Mouse (Mus musculus): ENCODE measurements around the gene Aebp2. TPM values are rescaled to one million over a fixed set of nuclear protein-coding genes. Genes with fewer than 3 reads are reported as not detected.
A peak's percentile ranks its signal among the peaks of the same experiment; 100 is the strongest.

The Aebp2 gene
- polyA plus RNA-seq, 1 experiment from 2014 or later = 15.6 TPM

DNA sequence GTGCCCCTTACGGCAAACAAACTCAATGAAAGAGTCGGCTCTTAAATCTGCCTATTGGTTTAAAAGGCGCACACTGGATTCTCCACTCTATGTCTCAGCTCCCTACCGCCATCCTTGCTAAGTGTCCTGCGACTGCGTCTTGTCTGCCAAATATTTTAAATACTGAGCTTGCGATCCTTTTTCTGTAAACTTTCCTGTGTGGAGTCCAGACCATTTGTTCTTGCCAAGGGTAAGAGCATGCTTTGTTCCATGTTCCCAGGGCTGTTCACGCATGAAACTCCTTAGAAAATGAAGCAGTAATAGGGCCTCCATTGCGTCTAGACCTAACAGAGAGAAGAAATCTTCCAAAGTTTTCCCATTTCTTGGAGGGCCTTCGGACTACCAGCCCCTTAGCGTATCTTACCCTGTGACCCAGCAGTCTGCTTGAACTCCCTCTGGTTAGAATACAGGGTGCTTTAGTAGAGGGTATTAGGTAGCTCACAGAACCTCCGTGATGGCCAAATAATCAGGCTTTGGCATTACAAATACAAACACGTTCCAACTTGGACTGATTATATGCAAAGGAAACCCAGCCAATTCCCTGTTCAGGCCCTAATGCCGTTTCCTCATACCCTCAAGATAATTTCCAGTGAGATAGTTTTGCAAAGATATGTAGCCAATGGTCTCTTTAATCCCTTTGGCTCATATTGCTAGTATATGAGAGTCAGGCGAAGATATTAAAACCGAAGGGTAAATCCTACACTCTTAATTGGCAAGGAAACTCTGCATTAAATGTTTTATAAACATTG lies 67.3 kb downstream of the Aebp2 start:
- no peak overlapping the region for H3K4me3 ChIP-seq (replicated peaks)
- WGBS = 88% methylated on average over 16 of the region's 16 CpGs
- no peaks in the 10 kb centered on the region for H3K27me3 ChIP-seq
- H3K4me1 ChIP-seq = no peaks in the 10 kb centered on the region; the same call in 1 of the 2 replicates
- H3K9ac ChIP-seq = no peak overlapping the region
- no peaks in the 10 kb centered on the region for H3K9me3 ChIP-seq
- H3K36me3 ChIP-seq (replicated peaks) = no peaks in the 10 kb centered on the region
- no peak overlapping the region for H3K4me2 ChIP-seq
- H3K27ac ChIP-seq = no peak overlapping the region
- no peak for ATAC-seq (ENCODE audit: low FRiP score)

DNA sequence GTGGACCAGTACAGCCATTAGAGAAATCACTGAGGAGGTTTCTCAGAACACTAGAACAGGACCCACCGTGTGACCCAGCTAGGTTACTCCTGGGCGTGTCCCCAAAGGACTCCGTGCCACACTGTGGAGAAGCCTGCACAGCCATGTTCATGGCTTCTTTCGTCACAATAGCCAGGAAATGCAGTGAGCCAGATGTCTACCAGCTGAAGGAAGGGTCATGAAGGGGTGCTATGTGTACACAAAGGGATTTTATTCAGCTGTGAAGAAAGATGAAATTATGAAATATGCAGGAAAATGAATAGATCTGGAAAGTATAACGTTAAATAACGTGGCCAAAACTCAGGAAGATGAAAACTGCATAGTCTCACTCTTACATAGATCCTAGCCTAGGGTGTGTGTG lies 69.7 kb downstream of the Aebp2 start:
- Histone ChIP-seq H3K4me1 (no peaks in the 10 kb centered on the region; the same call in 1 of the 2 replicates), H3K4me2 (no peak overlapping the region), H3K27ac (no peak overlapping the region), H3K9ac (no peak overlapping the region), H3K36me3 (replicated peaks) (no peaks in the 10 kb centered on the region), H3K9me3 (no peaks in the 10 kb centered on the region), H3K4me3 (replicated peaks) (no peak overlapping the region), H3K27me3 (no peaks in the 10 kb centered on the region)
- ATAC-seq (ENCODE audit: low FRiP score) = no peak
- WGBS = 89% methylated on average over 6 of the region's 6 CpGs

DNA sequence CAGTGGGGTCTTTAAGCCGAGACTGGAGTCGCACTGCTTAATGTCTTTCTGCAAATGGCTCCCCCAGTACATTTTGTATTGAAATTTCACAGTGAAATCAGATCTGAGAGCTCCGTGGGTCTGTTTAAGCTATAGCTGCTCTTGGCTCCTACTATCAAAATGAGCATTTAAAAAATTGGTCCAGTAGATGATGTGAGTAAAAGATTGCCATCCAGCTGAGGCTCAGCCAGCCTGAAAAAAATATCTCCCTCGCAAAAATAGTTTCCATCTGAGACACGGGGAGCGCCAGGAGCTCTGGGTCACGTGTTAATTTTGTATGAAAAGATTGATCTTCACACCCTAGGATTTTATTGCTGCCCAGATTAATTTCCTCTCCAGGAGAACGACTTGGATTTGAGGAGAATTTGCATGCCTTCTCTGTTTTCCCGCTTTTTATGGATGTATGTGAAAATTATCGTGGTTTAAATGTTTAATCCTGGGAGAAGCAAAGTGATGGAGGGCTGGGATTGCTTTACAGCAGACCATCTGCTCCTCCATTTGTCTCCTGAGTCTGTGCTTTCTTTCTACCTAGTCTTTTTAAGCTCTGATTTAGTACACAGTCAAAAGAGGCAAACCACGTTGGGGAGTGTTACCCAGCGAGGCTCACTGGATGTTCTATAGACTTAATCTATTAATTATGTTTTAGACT lies 73.9 kb downstream of the Aebp2 start:
- no peak overlapping the region for H3K9ac ChIP-seq
- H3K4me3 ChIP-seq (replicated peaks) = no peak overlapping the region
- no peak overlapping the region for H3K4me2 ChIP-seq
- H3K9me3 ChIP-seq = no peaks in the 10 kb centered on the region
- no peak overlapping the region for H3K27ac ChIP-seq
- H3K36me3 ChIP-seq (replicated peaks) = no peaks in the 10 kb centered on the region
- no peak for ATAC-seq (ENCODE audit: low FRiP score)
- H3K4me1 ChIP-seq = no peaks in the 10 kb centered on the region; the same call in 1 of the 2 replicates
- 71% methylated on average over 12 of the region's 12 CpGs for WGBS
- no peaks in the 10 kb centered on the region for H3K27me3 ChIP-seq

DNA sequence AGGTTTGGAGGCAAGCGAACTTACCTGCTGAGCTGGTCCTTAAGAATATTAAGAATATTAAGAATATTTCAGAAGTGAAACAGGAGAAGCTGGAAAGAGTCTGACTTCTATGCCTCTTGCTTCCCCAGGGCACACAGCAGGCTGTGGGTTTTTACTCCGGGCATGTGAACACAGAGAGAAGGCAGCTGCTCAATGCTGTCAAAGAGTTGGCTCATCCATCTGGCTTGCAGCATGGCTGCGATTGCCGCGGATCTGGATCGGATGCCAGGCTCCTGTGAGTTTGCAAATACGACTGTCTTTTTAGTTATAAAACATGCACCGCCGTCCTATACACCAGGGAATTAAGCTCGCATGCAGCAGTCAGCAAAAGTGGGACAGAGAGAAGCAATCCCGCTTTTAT lies 75.5 kb downstream of the Aebp2 start:
- Histone ChIP-seq H3K4me1 (no peaks in the 10 kb centered on the region), H3K27ac (no peak overlapping the region), H3K27me3 (no peaks in the 10 kb centered on the region), H3K4me3 (replicated peaks) (no peak overlapping the region), H3K36me3 (replicated peaks) (no peaks in the 10 kb centered on the region), H3K9ac (no peak overlapping the region), H3K9me3 (no peaks in the 10 kb centered on the region), H3K4me2 (no peak overlapping the region)
- no peak for ATAC-seq (ENCODE audit: low FRiP score)
- 90% methylated on average over 11 of the region's 11 CpGs for WGBS

DNA sequence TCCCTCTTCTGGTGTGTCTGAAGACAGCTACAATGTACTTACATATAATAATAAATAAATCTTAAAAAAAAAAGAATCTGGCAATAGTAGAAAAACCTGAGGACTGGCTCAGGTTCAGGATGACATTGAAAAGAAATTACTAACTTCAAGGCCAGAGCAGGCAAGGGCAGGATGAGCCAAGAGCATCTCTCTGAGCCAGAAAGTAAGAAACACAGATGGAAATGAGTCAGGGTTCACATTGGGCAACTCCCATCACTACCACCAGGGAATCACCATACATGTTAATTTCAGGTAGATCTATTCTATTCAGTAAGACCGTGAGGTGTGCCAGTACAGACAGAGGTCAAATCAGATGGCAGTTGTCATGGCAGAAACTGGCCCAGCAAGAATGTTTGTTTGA lies 76.1 kb downstream of the Aebp2 start:
- no peak overlapping the region for H3K4me2 ChIP-seq
- no peaks in the 10 kb centered on the region for H3K4me1 ChIP-seq
- H3K9me3 ChIP-seq = no peaks in the 10 kb centered on the region
- WGBS = 100% methylated on average over 1 of the region's 1 CpGs
- H3K27me3 ChIP-seq = no peaks in the 10 kb centered on the region
- no peak for ATAC-seq (ENCODE audit: low FRiP score)
- H3K9ac ChIP-seq = no peak overlapping the region
- no peaks in the 10 kb centered on the region for H3K36me3 ChIP-seq (replicated peaks)
- no peak overlapping the region for H3K27ac ChIP-seq
- no peak overlapping the region for H3K4me3 ChIP-seq (replicated peaks)

DNA sequence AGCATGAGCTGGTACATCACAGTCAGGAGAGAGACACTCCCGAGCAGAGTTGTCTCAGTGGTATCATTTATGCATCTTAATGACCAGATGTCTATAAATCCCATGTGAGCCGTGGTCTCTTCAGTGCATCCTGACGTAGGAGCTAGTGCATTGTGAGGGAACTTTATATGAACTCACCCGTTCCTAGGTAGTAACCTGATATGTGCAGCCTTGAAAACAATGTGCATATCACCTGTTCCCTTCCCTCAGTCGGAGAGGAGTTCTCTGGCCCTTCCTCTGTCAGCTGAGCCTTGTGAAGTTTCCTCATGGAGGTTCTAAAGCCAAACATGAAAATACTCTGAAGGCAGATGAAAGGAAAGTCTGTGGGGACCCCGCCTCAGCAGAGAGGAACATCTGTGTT lies 78.8 kb downstream of the Aebp2 start:
- H3K4me1 ChIP-seq = no peaks in the 10 kb centered on the region
- no peak overlapping the region for H3K4me3 ChIP-seq (replicated peaks)
- H3K9ac ChIP-seq = no peak overlapping the region
- no peak overlapping the region for H3K27ac ChIP-seq
- H3K36me3 ChIP-seq (replicated peaks) = no peaks in the 10 kb centered on the region
- H3K9me3 ChIP-seq = 0 out of 2 replicates have a peak, but pooled peaks cover 2% of the 10 kb centered on the region
- H3K27me3 ChIP-seq = no peaks in the 10 kb centered on the region
- WGBS = 84% methylated on average over 6 of the region's 6 CpGs
- no peak overlapping the region for H3K4me2 ChIP-seq
- ATAC-seq (ENCODE audit: low FRiP score) = no peak

DNA sequence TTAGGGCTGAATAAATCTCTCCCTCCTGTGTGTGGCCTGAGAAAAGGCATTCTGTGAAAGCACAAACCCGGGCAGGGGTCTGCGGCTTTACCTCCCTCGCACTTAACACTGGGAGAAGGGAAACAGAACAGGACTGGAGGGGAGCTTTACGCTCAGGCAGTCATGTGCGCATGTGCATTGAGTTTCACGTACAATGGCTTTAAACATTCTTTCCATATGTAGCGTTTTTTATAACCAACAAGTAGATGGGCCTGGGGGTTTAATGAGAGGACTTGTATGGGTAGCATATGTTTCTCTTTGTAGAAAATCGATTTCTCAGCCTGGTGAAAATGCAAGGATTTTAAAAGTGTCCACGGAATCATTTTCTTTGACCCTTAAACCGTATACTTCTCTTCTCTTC lies 82.7 kb downstream of the Aebp2 start:
- no peak overlapping the region for H3K4me3 ChIP-seq (replicated peaks)
- H3K27me3 ChIP-seq = no peaks in the 10 kb centered on the region
- whole genome bisulfite sequencing = 81% methylated on average over 10 of the region's 10 CpGs
- H3K27ac ChIP-seq = no peak overlapping the region
- H3K4me1 ChIP-seq = no peaks in the 10 kb centered on the region
- H3K4me2 ChIP-seq = no peak overlapping the region
- no peak for ATAC-seq (ENCODE audit: low FRiP score)
- H3K9me3 ChIP-seq = 0 out of 2 replicates have a peak, but pooled peaks cover 2% of the 10 kb centered on the region
- no peak overlapping the region for H3K9ac ChIP-seq
- no peaks in the 10 kb centered on the region for H3K36me3 ChIP-seq (replicated peaks)

DNA sequence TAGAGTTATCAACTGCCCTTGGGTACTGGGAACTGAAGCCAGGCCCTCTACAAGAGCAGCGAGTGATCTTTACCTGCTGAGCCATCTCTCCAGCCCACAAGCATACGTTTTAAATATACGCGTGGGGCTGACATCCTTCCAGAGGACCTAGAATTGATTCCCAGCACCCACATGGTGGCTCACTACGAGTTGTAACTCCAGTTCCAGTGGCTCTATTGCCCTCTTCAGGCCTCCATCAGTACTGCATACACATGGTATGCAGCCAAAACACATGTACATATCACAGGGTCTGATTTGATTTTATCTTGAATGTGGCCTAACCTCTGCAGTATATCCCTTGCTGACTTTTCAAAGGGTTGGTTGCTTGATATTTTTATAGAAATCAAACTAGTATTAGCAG lies 83.6 kb downstream of the Aebp2 start:
- no peak for ATAC-seq (ENCODE audit: low FRiP score)
- Histone ChIP-seq H3K4me1 (no peaks in the 10 kb centered on the region), H3K36me3 (replicated peaks) (no peaks in the 10 kb centered on the region), H3K27ac (no peak overlapping the region), H3K9me3 (0 out of 2 replicates have a peak, but pooled peaks cover 2% of the 10 kb centered on the region), H3K4me2 (no peak overlapping the region), H3K9ac (no peak overlapping the region), H3K4me3 (replicated peaks) (no peak overlapping the region), H3K27me3 (no peaks in the 10 kb centered on the region)
- WGBS = 88% methylated on average over 5 of the region's 5 CpGs

DNA sequence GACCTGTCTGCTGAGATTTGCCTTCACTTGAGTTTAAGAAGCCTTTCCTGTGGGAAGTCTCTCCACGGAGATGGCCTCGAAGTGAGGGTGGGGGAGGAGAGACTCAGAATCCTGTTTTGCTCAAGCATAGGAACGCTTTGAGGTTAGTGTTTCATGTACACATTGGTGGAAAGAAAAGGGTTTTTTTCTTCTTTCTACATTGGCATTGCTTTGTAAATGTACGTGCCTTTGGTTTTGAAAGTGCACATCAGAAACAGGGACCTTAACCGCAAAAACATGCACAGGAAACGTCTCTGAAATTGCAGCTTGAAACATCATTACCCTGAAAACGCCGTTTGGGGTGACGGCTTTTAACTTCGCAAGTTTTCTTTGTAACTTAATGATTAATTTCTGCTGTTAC lies 85.6 kb downstream of the Aebp2 start:
- 0 out of 2 replicates have a peak, but pooled peaks cover 2% of the 10 kb centered on the region for H3K9me3 ChIP-seq
- H3K4me3 ChIP-seq (replicated peaks) = no peak overlapping the region
- H3K27ac ChIP-seq = no peak overlapping the region
- no peak overlapping the region for H3K4me2 ChIP-seq
- no peaks in the 10 kb centered on the region for H3K36me3 ChIP-seq (replicated peaks)
- WGBS = 87% methylated on average over 10 of the region's 10 CpGs
- no peaks in the 10 kb centered on the region for H3K4me1 ChIP-seq
- ATAC-seq (ENCODE audit: low FRiP score) = no peak
- H3K27me3 ChIP-seq = no peaks in the 10 kb centered on the region
- no peak overlapping the region for H3K9ac ChIP-seq

DNA sequence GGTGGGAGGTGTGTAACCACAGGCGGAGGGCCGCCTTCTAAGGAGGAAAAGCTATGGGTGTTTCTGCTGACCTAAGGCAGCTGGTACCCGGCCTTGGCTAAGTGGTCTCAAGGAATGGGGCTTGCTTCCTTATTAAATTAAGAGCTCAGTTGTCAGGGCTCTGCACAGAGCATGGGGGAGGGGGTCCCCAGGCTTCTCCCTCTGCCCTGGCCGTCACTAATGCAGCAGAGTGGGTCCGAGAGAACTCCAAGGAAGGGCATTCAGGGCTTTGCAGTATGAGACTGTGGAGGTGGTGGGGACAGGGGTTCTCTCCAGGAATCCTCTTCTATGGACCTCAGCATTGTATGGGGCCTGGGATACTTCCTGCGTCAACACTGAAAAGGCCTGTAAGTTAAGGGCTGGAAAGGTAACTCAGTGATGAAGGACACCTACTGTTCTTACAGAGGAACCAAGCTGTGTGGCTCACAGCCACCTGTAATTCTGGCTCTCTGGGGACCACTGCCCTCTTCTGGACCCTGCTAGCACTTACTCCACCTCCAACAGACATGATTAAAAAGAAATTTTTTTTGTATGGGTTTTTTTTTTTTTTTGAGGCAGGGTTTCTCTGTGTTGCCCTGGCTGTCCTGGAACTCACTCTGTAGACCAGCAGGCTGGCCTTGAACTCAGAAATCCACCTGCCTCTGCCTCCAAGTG lies 87.1 kb downstream of the Aebp2 start:
- Histone ChIP-seq H3K9ac (no peak overlapping the region), H3K36me3 (replicated peaks) (no peaks in the 10 kb centered on the region), H3K4me3 (replicated peaks) (no peak overlapping the region), H3K27ac (no peak overlapping the region), H3K9me3 (0 out of 2 replicates have a peak, but pooled peaks cover 2% of the 10 kb centered on the region), H3K27me3 (peaks cover 4% of the 10 kb centered on the region), H3K4me2 (no peak overlapping the region), H3K4me1 (no peaks in the 10 kb centered on the region)
- ATAC-seq (ENCODE audit: low FRiP score) = no peak
- WGBS = 75% methylated on average over 6 of the region's 6 CpGs

DNA sequence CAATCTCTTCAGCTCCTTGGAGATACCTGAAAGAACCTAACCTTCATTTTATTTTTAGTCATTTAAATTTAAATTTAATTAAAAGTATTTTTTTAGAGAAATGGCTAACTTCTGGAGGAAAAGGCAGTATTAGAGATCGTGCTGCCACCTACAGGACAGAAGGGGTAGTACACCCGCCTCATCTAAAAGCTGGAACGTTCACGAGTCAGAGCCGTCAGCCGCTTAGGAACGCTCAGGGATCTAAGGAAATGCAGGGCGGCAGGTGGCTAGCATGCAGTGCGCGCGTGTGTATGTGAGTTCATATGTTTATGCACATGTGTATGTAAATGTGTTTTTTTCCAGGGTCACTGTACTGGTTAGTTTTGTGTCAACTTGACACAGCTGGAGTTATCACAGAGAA lies 90.3 kb downstream of the Aebp2 start:
- Histone ChIP-seq H3K4me1 (0 out of 2 replicates have a peak, but pooled peaks cover 4% of the 10 kb centered on the region), H3K27me3 (peaks cover 4% of the 10 kb centered on the region), H3K4me2 (no peak overlapping the region), H3K4me3 (replicated peaks) (no peak overlapping the region), H3K36me3 (replicated peaks) (no peaks in the 10 kb centered on the region), H3K9me3 (no peaks in the 10 kb centered on the region), H3K27ac (no peak overlapping the region), H3K9ac (no peak overlapping the region)
- peak; percentile 53; the same call in 1 of the 2 replicates for ATAC-seq (ENCODE audit: low FRiP score)
- 7% methylated on average over 11 of the region's 11 CpGs for WGBS

DNA sequence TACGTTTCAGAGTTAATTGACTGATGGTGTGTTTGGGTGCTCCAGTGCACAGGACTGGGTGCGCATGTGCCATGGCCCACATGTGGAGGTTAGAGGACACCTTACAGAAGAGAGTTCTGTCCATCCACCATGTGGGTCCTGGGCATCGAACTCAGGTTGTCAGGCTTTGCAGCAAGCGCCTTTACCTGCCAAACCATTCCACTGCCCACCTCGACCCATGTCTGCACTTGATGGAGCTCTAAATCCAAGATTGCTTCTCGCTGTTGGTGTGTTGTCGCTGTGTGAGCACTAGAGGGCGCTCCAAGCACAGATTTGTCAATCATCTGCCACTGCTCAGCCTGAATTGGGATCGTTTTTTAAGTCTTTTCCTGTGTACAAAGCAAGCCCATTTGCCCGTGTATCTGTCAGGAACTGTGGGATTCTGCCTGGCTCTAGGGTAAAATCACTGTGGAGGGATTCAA lies 92.5 kb downstream of the Aebp2 start:
- H3K4me3 ChIP-seq (replicated peaks) = no peak overlapping the region
- peaks cover 4% of the 10 kb centered on the region for H3K27me3 ChIP-seq
- H3K9ac ChIP-seq = no peak overlapping the region
- 0 out of 2 replicates have a peak, but pooled peaks cover 4% of the 10 kb centered on the region for H3K4me1 ChIP-seq
- ATAC-seq (ENCODE audit: low FRiP score) = peak; percentile 32; the same call in 1 of the 2 replicates
- H3K9me3 ChIP-seq = no peaks in the 10 kb centered on the region
- no peaks in the 10 kb centered on the region for H3K36me3 ChIP-seq (replicated peaks)
- no peak overlapping the region for H3K27ac ChIP-seq
- 27% methylated on average over 10 of the region's 10 CpGs for WGBS
- no peak overlapping the region for H3K4me2 ChIP-seq

All from forebrain, embryonic 12.5 days (tissue).